Mouse (Mus musculus): ENCODE results near the gene Slc3a1.

DNA sequence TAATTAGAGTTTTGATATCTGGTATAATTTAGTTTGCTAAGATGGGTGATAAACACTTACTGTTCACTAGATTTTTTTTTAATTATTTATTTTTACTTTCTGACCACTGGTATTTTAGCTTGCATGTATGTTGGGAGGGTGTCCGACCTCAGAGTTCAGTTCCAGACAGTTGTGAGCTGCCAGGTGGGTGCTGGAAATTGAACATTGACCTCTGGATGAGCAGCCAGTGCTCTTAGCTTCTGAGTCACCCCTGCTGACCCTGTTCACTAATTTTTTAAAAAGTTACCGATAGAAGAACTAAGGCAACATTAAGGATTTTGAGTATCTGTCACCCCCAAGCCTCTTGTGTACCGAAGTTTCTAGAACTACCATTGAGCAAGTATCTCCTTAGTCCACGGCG is 20.2 kb downstream of the Slc3a1 start:
- TF ChIP-seq CTCF (IDR thresholded peaks at IDR 0.05; ENCODE audit: control insufficient read depth, insufficient read depth, insufficient replicate concordance, low read depth, low read length): no peak
- no peak for TF ChIP-seq POLR2A (IDR thresholded peaks at IDR 0.05; ENCODE audit: control insufficient read depth, low read depth, low read length)

Data from testis, adult 2 months (tissue).